Mouse (Mus musculus): ENCODE measurements at regions not wholly inside any gene's neighbourhood (a gene's known extent, or its start where the extent isn't known, plus 50 kb on each side); places are given as distances from the start of the nearest gene placed in this dataset.

GRCm38 (mm10) chr1:12507997-12508396 lies 1094.1 kb downstream of the A830018L16Rik start:
- no peak for TF ChIP-seq CTCF (IDR thresholded peaks at IDR 0.05; ENCODE audit: borderline replicate concordance, insufficient read depth, low read length)
- TF ChIP-seq POLR2A (IDR thresholded peaks at IDR 0.05; ENCODE audit: low read depth, low read length): no peak

All from embryonic fibroblast, embryonic 13.5 days (primary cell).